Mouse (Mus musculus) B cell, adult 2 months (primary cell): ENCODE data around the gene Wnt10b.

Experiments
- DNase-seq, 2 experiments: peaks; one replicate each; pipeline ENCODE4 v3.0.0; 2022

The Wnt10b gene

DNA sequence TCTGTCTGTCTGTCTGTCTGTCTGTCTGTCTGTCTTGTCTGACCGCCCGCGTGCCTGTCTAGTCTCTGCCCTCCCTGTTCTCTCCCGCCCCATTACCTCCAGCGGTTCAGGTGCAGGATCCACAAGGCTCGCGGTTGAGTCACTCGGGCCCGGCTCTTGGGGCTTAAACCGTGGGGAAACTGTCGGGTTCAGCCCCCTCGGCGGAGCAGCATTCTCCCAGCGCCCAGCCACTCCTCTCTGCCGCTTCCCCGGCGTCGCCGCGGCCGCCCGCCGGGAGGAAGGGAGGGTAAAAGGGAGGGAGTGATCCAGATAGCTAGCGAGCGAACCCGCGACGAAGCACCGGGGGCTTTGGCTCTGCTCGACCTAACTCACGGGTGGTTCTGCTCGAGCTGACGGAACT lies at the start of gene Wnt10b:
Gene Wnt10b, minus strand, starts transcription at position 389 of the 400 bp plus-strand sequence.
- peak in 1 of 2 experiments; percentile 45 for DNase-seq

DNA sequence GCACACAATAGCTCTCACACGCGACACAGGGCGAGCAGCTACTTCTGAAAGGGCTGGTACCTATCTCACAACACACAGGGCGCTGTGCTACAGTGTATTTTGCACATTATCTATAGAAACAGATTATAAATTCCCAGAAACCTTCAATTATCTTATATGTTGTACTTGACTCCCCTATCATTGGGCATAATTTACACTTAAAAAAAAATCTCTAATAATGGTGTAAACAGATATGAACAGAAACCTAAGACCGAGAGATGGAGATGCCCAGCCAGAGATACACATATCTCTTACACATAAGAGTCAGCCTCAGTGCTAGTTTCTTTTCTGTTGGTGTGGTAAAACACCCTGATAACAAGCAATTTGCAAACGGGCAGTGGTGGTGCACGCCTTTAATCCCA lies 49.7 kb upstream of the Wnt10b start:
- DNase-seq, result no peak

GRCm38 (mm10) chr15:98823434-98823833 lies 45.5 kb upstream of the Wnt10b start:
- peak; percentile 52 to 61 for DNase-seq

DNA sequence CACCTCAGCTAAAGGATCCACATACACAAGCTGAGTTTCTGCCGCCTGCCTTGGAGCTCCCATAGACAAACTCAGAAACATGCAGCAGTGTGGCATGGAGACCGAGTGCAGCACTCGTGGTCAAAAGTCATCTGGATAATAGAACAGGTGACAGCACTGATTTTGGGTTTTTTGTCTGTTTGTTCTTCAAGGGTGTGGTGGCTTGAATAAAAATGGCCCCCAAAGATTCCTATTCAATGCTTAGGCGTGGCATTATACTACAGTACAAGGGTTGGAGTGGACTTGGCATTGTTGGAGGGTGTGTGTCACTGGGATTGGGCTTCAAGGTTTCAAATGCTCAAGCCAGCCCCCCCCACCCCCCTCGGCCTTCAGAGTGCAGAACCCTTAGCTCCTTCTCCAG lies 44.2 kb upstream of the Wnt10b start:
- DNase-seq, result no peak

- DNase-seq, result peak; percentile 63 to 69
Observed at GRCm38 (mm10) chr15:98821403-98821802, 43.5 kb upstream of the Wnt10b start.

DNA sequence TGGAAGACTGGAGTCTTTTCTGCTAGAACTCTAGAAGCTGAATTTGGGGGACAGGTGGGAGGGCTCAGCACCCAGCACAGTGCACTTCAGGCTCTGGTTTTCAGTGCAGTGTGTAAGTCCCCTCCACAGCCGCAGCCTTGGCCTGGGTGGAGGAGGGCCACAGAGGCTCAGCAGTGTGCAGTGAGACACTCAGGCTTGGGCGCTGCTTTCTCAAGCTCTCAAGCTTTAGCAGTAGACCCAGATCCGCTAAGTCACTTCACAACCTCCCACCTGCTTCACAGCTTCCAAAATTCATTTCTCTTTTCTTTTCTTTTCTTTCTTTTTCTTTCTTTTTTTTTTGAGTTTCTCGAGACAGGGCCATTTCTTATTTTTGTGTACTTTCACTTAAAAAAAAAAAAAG lies 43.0 kb upstream of the Wnt10b start:
- DNase-seq, result no peak

- no peak for DNase-seq
Observed at GRCm38 (mm10) chr15:98818171-98818570, 40.2 kb upstream of the Wnt10b start.

- no peak for DNase-seq
Observed at GRCm38 (mm10) chr15:98812741-98813424, 34.9 kb upstream of the Wnt10b start.

- DNase-seq, result peak in 1 of 2 experiments; percentile 31
Observed at GRCm38 (mm10) chr15:98810212-98810611, 32.3 kb upstream of the Wnt10b start.

DNA sequence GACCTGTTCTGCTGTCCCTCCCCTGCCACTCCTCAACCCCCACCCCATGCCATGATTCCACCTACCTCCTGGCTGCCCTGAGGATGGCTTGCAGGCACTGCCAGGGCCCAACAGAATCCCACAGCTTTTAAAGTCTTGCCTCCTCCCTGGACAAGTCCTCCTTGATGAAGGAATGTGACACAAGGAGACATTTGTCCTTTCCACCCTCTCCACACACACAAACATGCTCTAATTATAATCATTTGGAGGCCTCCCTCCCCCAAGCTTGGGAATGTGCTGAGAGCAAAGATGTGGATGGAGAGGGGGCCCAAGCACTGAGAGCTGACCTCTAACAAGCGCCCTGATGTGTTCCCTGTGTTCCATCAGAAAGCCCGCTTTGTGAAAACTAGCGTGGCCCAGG lies 31.4 kb upstream of the Wnt10b start, which contains the start of gene Ddn:
Gene Ddn, minus strand, starts transcription at position 101 of the 400 bp plus-strand sequence.
- no peak for DNase-seq

GRCm38 (mm10) chr15:98808651-98809134 lies 30.7 kb upstream of the Wnt10b start:
- DNase-seq, result no peak

- DNase-seq, result peak; percentile 73 to 76
Observed at GRCm38 (mm10) chr15:98807895-98808650, 30.1 kb upstream of the Wnt10b start.

DNA sequence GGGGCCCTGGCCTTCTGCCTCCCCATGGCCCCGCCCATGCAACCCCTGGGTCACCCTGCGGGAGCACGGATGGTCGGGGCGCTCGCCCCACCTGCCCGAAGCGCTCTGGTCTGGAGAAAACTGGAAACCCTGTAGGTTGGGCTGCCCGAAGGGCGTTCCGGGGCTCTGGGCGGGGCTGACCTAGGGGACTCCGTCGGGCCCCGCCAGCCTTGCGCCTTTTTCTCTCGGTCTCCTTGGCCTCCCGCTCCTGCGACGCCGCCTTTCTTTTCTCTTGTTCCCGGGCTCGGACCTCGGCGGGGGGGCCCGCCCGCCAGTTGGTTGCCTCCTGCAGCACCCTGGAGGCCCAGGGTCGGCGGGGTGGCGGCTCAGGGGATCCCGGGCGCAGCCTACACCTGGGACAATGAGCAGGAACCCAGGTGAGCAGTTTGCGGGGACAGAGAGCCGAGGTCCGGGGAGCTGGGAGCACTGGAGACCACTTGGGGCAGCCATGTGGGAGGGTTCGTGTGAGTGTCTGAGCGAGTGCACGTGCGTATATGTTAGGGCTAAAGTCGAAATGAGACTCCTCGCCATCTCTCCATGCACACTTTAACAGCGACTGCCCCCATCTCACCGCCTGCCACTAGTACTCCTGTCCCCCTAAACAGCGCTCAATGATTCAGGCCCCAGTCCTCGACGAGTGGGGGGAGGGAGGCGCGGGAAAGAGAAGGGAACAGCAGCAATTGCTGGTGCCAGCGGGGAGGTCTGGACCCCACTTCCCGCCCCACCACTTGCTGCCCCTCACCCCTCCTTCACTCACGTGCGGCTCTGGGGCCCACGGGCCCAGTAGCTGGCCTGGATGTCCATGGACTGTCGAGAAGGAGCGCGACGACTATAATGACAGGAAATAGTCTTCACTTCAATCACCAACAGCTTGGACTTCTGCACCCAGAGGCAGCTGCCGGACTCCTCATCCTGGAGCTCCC lies 29.1 kb upstream of the Wnt10b start:
- peak; percentile 49 to 50 for DNase-seq

DNA sequence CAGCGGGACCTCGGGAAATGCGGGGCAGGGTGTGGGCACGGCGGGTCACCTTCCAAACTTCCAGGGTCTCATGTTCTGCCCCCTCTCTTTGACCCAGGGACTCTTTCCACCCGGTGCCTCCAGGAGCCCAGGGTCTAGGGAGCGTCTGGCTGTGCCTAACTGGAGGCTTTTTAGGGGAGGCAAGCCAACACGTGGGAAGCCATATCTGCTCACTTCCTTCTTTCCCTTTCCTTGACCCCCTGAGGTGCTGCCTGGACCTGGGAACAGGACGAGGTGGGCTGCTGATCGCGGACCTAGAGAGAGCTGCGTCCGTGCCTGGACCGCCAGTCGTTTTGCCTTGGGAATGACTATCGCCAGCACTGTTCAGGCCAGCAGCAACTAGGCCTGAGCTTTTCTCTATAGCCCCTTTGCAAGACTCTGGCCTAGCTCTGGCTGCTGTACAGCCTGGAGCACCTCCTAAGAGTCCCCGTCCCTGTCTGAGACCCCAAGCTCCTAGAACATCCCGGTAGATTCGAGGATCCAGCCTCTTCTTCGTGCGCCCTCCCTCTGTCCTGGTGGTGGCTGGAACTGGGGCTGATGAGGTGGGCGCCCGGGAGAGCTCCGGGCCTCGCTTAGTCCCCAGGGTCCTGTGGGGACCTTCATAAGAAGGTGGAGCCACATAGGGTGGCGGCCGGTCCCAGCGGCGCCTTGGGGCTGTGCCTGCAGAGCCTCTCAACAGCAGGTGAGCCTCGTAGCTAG lies 28.3 kb upstream of the Wnt10b start:
- no peak for DNase-seq

- peak; percentile 58 to 60 for DNase-seq
Observed at GRCm38 (mm10) chr15:98805324-98806040, 27.5 kb upstream of the Wnt10b start.

DNA sequence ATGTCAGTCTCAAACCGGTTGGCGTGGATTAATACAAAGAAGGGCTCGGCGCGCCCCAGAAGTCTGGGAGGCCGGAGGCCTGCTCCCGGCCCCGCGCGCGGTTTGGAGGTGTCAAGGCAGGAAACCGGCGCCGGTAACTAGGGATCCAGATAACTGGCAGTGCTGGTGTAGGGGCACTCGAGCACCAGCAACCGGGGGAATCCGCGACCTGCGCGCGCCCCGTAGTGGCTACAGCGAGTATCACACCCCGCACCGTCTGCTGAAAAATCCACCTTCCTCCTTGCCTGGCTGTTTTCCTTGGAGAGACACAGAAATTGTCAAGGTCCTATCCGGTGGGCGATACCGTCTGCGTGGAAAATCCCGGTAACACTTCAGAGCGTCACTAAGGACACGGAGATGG lies 26.1 kb upstream of the Wnt10b start:
- peak; percentile 85 to 87 for DNase-seq

- DNase-seq, result no peak
Observed at GRCm38 (mm10) chr15:98802926-98803325, 25.0 kb upstream of the Wnt10b start.

DNA sequence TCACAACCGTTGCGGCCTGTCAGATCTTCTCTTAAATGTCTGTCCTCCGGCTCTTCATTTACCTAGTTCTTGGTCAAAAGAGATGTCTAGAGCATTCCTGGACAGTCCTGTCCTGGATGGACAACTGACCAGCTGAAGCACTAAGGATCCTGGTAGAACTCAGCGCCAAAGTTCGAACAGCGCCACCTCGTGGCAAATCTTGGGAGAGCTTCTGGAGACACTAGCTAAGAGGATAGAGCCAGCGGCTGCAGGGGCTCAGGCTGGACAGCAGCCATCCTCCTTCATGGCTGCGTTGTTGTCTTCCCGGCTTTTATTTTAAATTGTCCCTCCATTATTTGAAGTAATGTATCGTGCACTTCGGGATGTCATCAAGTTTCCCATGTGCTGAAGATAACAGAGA lies 21.4 kb upstream of the Wnt10b start:
- DNase-seq, result peak; percentile 85 to 88

GRCm38 (mm10) chr15:98798903-98799302 lies 21.0 kb upstream of the Wnt10b start:
- DNase-seq, result no peak

DNA sequence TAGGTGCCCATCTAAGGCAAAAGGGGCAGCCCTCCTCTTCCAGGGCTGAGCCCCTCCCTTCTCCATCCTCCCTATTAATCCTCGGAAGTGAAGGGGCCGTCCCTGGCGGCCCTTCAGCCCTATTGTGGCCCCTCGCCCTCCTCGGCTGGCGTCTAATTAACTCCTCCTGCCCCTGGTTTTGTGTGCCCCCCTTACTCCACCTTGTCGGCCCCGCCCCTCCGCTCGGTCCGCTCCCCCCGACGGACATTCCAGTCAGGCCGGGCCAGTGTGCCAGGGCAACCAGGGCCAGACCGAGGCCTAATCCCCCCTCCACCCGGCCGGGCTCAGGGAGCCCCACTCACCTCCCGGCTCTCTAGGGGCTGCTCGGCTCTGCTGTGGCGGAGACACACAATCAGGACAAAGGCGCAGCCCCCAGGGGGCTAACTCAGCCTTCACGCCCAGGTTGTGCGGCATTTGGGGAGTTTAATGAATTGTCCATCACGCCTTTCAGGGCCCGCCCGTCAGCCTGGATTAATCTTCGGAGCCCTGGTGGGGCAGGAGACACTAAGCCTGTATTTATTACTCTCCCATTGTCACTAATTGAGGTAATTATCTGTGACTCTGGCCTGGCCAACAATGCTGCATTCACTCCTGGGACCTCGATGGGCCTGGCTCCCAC lies 20.0 kb upstream of the Wnt10b start:
- DNase-seq, result no peak
